Mouse (Mus musculus) heart, adult 2 months (tissue): ENCODE results near the gene Cdc37.

ENCODE experiments used
- CTCF ChIP-seq: fragments of 200-600 bp; IDR thresholded peaks from 2 replicates; pipeline ENCODE4 v1.8.1; 2022; ENCODE audit warnings: antibody characterized with exemption, mild to moderate bottlenecking, moderate library complexity
- EP300 ChIP-seq: fragments of 200-500 bp; IDR thresholded peaks from 2 replicates; pipeline ENCODE4 v1.6.1; 2011; ENCODE audit warnings: low read depth, low read length, control low read depth; ENCODE audit not compliant: insufficient read depth
- POLR2A ChIP-seq: fragments of 200-500 bp; IDR thresholded peaks from 2 replicates; pipeline ENCODE4 v1.6.1; 2011; ENCODE audit warnings: mild to moderate bottlenecking, low read depth, low read length, control low read depth; ENCODE audit not compliant: insufficient read depth

GRCm38 (mm10) chr9:21126259-21126627 lies 23.5 kb downstream of the Cdc37 start:
- TF ChIP-seq POLR2A = no peak
- no peak for TF ChIP-seq CTCF
- TF ChIP-seq EP300 = no peak
